Mouse (Mus musculus): ENCODE measurements at regions not wholly inside any gene's neighbourhood (a gene's known extent, or its start where the extent isn't known, plus 50 kb on each side); places are given as distances from the start of the nearest gene placed in this dataset.
"Not testable (repeated sequence)": the region's sequence is repeated elsewhere in the genome, so short reads cannot be mapped to it uniquely, and the experiment has no call there.

DNA sequence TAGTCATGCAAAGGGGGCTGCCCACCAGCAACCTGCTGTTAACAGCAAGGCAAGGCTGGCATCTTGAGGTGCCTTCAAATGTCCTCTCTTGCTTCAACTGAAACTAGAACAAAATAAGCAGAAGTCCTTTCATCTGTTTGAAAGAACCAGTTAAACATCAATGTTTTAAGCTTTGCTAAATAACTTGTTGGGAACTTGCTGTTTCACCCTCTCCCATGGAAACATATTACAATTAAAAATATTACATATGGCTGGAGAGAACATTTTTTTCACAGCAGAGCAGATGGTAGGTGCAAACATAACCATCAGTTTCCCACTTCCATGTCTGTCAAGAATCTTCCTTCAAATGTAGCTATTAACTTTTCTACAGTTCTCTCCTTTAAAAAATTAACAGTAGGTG, 225.5 kb downstream of the Plod2 start:
- Histone ChIP-seq H3K9me3 (replicated peaks) (no peaks in the 10 kb centered on the region), H3K4me2 (no peak overlapping the region), H3K4me3 (no peak overlapping the region), H3K9ac (no peak overlapping the region), H3K4me1 (replicated peaks) (no peaks in the 10 kb centered on the region), H3K27ac (no peak overlapping the region), H3K27me3 (no peaks in the 10 kb centered on the region), H3K36me3 (no peaks in the 10 kb centered on the region)
- ATAC-seq (replicated peaks; ENCODE audit: insufficient number of reproducible peaks, insufficient read depth, low FRiP score, low read depth), result no peak

DNA sequence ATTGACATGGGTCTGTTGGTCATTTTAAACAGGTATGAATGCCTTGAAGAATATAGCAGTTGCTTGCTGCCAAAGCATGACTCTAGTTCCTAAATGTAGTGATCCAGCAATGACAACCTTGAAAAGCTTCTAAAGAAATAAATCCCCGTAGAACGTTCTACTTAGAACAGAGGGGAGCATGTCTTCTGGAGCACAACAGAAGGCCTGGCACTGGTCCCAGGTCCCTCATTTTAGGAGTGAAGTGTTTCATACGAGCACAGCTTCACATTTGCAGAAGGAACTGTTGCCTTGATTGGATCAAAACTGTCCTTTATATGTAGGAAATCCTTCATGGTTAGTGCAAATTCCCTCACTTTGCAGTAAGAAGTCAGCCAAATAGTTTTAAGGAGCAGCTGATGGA, 226.4 kb downstream of the Plod2 start:
- no peak overlapping the region for H3K4me3 ChIP-seq
- no peaks in the 10 kb centered on the region for H3K36me3 ChIP-seq
- no peak overlapping the region for H3K4me2 ChIP-seq
- no peak for ATAC-seq (replicated peaks; ENCODE audit: insufficient number of reproducible peaks, insufficient read depth, low FRiP score, low read depth)
- WGBS, result 57% methylated on average over 3 of the region's 3 CpGs
- no peak overlapping the region for H3K27ac ChIP-seq
- no peaks in the 10 kb centered on the region for H3K4me1 ChIP-seq (replicated peaks)
- H3K9ac ChIP-seq, result no peak overlapping the region
- H3K9me3 ChIP-seq (replicated peaks), result no peaks in the 10 kb centered on the region
- no peaks in the 10 kb centered on the region for H3K27me3 ChIP-seq

DNA sequence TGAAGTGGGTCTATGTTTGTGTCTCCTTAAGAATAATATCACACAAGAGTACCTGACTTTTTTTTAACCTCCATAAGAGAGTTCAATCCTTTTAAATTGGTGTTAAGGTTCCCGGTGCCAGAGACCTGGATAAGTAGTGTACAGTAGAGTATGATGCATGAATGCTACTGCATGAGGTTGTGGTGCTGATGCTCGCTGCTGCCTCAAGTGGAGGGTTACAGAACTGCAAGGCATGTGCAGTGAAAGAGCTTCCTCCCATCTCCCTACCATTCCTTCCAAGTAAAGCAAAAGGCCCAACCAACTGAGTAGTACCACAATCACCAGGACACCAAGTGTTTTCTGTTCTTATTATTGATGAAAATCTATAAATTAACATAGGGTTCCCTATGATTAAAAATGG, 227.5 kb downstream of the Plod2 start:
- WGBS, result 52% methylated on average over 2 of the region's 2 CpGs
- H3K36me3 ChIP-seq, result no peaks in the 10 kb centered on the region
- H3K27me3 ChIP-seq, result no peaks in the 10 kb centered on the region
- H3K4me1 ChIP-seq (replicated peaks), result no peaks in the 10 kb centered on the region
- no peak overlapping the region for H3K27ac ChIP-seq
- H3K4me3 ChIP-seq, result no peak overlapping the region
- no peak for ATAC-seq (replicated peaks; ENCODE audit: insufficient number of reproducible peaks, insufficient read depth, low FRiP score, low read depth)
- H3K9ac ChIP-seq, result no peak overlapping the region
- H3K4me2 ChIP-seq, result no peak overlapping the region
- H3K9me3 ChIP-seq (replicated peaks), result no peaks in the 10 kb centered on the region

DNA sequence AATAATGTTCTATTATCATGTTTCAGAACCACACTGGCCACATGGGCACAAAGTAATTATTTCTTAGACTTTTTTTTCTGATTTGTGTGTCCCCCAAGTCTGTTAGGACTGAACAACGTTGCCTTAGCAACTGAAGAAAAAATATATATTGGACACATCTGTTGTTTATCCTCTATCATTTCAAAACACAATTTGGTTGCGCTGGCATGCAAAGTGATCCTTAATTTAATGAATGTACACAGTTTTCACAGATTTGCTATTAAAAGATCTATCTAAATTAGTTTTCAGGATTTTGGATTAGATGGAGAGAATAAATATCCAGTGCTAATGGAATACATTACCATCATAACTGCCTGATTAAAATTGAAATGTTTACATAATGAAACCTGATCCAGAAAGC, 229.0 kb downstream of the Plod2 start:
- Histone ChIP-seq H3K4me1 (replicated peaks) (no peaks in the 10 kb centered on the region), H3K27me3 (no peaks in the 10 kb centered on the region), H3K9ac (no peak overlapping the region), H3K4me2 (no peak overlapping the region), H3K27ac (no peak overlapping the region), H3K9me3 (replicated peaks) (no peaks in the 10 kb centered on the region), H3K36me3 (no peaks in the 10 kb centered on the region), H3K4me3 (no peak overlapping the region)
- WGBS, result 76% methylated on average over 2 of the region's 2 CpGs
- ATAC-seq (replicated peaks; ENCODE audit: insufficient number of reproducible peaks, insufficient read depth, low FRiP score, low read depth), result no peak

DNA sequence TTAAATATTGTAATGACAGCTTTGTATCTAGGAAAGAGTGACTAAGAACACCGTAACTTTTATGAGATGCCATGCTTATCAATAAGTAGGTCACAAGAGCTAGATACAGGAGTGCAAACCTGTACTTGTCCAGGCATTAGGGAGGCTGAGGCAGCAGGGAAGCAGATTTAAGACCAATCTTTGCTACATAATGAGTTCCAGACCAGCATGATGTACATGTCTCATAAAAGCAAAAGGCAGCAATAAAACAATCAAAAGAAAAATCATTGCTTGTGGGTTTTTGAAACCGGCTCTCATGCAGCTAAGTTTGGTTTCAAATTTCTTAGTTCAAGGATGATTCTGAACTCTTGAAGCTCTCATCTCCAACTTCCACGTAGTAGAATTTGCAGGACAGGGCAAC, 229.7 kb downstream of the Plod2 start:
- no peak overlapping the region for H3K27ac ChIP-seq
- no peaks in the 10 kb centered on the region for H3K36me3 ChIP-seq
- ATAC-seq (replicated peaks; ENCODE audit: insufficient number of reproducible peaks, insufficient read depth, low FRiP score, low read depth), result no peak
- no peak overlapping the region for H3K4me3 ChIP-seq
- H3K9ac ChIP-seq, result no peak overlapping the region
- no peaks in the 10 kb centered on the region for H3K27me3 ChIP-seq
- 65% methylated on average over 3 of the region's 3 CpGs for WGBS
- H3K9me3 ChIP-seq (replicated peaks), result no peaks in the 10 kb centered on the region
- no peaks in the 10 kb centered on the region for H3K4me1 ChIP-seq (replicated peaks)
- H3K4me2 ChIP-seq, result no peak overlapping the region

DNA sequence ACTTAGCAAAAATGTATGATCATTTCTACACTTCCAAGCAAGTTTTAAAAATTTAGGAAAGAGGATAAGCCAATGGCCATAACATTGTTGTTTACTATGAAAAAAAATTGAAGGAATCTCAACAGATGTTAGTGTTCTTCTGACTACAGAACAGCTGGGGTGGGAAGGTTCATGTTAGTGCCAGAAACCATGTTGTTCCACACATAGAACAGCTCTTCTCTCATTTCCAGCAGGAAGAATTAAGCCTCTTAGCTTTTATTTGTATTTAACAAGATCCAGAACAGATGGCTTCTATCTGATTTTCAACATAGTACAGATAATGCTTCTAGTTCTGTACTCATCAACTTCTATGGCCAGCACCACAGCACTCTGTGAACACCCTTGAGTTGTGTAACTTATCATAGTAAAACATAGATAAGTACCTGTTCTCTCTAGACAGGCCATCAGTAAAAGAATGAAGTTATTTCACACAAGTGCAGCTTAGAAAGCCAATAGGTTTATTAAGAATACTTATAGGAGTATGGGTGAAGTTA, 241.0 kb downstream of the Plod2 start:
- no peak for ATAC-seq (replicated peaks; ENCODE audit: insufficient number of reproducible peaks, insufficient read depth, low FRiP score, low read depth)
- no peaks in the 10 kb centered on the region for H3K4me1 ChIP-seq (replicated peaks)
- H3K9ac ChIP-seq, result no peak overlapping the region
- no peak overlapping the region for H3K27ac ChIP-seq
- no peaks in the 10 kb centered on the region for H3K27me3 ChIP-seq
- no peaks in the 10 kb centered on the region for H3K36me3 ChIP-seq
- H3K4me2 ChIP-seq, result no peak overlapping the region
- H3K4me3 ChIP-seq, result no peak overlapping the region
- no peaks in the 10 kb centered on the region for H3K9me3 ChIP-seq (replicated peaks)

DNA sequence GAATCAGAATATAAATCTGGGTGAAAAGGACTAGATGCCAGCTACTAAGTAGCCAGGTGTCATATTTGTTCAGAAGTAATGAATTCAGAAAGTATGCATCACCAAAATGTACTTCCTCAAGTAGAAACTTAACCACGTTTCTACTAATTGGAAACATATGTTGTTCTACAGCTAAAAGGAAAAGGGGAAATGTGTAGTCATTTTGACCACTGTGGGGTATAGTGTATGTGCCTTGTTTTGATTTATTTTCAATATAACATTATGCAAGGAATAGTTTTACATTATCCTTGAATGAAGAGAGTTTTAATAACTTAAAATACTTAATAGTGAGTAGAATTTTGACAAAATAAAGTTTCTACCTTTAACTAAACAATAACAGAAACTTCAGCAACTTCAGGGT, 257.7 kb downstream of the Plod2 start:
- H3K4me1 ChIP-seq (replicated peaks), result no peaks in the 10 kb centered on the region
- H3K9me3 ChIP-seq (replicated peaks), result no peaks in the 10 kb centered on the region
- no peak overlapping the region for H3K27ac ChIP-seq
- 49% methylated on average over 1 of the region's 1 CpGs for WGBS
- H3K9ac ChIP-seq, result no peak overlapping the region
- H3K36me3 ChIP-seq, result no peaks in the 10 kb centered on the region
- ATAC-seq (replicated peaks; ENCODE audit: insufficient number of reproducible peaks, insufficient read depth, low FRiP score, low read depth), result no peak
- no peak overlapping the region for H3K4me2 ChIP-seq
- no peak overlapping the region for H3K4me3 ChIP-seq
- no peaks in the 10 kb centered on the region for H3K27me3 ChIP-seq

DNA sequence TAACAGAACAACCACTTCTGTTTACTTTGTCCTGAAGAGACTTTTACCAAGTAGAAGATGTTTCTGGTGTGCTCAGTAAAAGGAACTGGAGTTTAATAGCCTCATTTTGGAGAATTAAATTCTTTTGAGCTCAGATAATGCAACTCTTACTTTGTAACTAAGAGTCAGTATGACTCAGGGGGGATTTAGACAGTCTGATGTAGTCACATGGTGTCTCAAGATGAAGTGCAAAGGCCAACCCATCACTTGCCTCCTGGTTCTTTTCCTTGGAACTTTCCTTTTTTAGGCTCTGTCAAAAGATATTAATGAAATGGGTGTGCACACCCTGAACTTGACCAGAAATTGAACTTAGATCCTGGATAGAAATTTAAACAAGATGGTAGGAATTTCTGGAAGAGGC, 267.4 kb downstream of the Plod2 start:
- Histone ChIP-seq H3K27me3 (no peaks in the 10 kb centered on the region), H3K4me3 (no peak overlapping the region), H3K9ac (no peak overlapping the region), H3K9me3 (replicated peaks) (no peaks in the 10 kb centered on the region), H3K4me2 (no peak overlapping the region), H3K36me3 (no peaks in the 10 kb centered on the region), H3K4me1 (replicated peaks) (no peaks in the 10 kb centered on the region), H3K27ac (no peak overlapping the region)
- no peak for ATAC-seq (replicated peaks; ENCODE audit: insufficient number of reproducible peaks, insufficient read depth, low FRiP score, low read depth)

DNA sequence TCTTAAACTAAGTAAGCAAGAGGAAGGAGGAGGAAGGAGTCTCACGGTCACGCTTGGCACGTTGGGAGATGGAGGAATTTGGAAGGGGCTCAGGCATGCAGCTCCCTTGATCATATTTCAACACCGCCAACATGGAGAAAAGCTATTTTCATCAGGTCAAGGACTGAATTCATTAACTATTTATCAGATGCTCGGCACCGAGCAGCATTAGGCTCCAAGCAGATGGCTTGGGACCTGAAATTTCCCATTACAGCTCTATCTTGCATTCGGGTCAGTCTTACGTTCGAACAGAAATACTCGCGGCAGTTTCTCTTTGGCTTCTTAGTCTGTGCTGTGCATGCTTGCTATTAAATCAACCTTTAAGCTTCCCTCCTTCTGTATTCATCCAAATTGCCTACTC, 278.7 kb downstream of the Plod2 start:
- H3K4me1 ChIP-seq (replicated peaks), result no peaks in the 10 kb centered on the region
- H3K9me3 ChIP-seq (replicated peaks), result no peaks in the 10 kb centered on the region
- no peak overlapping the region for H3K4me3 ChIP-seq
- H3K27ac ChIP-seq, result no peak overlapping the region
- H3K9ac ChIP-seq, result no peak overlapping the region
- H3K4me2 ChIP-seq, result peak overlapping the region; percentile 34
- H3K27me3 ChIP-seq, result no peaks in the 10 kb centered on the region
- no peak for ATAC-seq (replicated peaks; ENCODE audit: insufficient number of reproducible peaks, insufficient read depth, low FRiP score, low read depth)
- 51% methylated on average over 11 of the region's 11 CpGs for WGBS
- H3K36me3 ChIP-seq, result no peaks in the 10 kb centered on the region

DNA sequence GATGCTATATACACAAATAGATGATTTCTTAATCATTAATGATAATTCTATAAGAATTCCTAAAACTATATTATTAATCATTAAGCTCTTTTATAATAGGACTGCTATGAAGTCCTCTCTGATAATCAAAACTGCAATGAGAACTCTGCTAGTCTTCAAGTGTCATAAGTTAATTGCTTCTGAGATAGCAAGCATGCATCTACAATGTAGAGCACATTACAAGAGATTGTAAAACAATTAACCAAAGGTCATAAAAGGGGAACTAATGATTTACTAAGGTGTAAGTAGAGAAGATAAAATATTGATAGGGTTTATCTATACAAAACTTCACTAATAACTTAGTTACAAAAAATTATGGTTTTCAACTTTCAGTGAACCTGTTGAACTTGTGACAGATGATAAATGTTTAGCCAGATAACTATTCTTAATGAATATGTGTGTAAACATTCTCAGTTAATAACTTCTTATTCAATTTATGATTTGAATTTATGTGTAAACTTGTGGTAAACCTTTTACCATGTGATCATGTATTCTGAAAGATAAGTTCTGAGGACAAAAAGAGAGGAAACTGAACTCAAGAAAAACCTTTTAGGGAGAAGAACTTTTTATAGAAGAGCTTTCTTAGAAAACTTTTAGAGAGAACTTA, 284.8 kb downstream of the Plod2 start:
- Histone ChIP-seq H3K27ac (no peak overlapping the region), H3K9ac (no peak overlapping the region), H3K4me3 (no peak overlapping the region), H3K27me3 (no peaks in the 10 kb centered on the region), H3K4me2 (no peak overlapping the region), H3K36me3 (no peaks in the 10 kb centered on the region), H3K9me3 (replicated peaks) (no peaks in the 10 kb centered on the region), H3K4me1 (replicated peaks) (no peaks in the 10 kb centered on the region)
- ATAC-seq (replicated peaks; ENCODE audit: insufficient number of reproducible peaks, insufficient read depth, low FRiP score, low read depth), result no peak

DNA sequence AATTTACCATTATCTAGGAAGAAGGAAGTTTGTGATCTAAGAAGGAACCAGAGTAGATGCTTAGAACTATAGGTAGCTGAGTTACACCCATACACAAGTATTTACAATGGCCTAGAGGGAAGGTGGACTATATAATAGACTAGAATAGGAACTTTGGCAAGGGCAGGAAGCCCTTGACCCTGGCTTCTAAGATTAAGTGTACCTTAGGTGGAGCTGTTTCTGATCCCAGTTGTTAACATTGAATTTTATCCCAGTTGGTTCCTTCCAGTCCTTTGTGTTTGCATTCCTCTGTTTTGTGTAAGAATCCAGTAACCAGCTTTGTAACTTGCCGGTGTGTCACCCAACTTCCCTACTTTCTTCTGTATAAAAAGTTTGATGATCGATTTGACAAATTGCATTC, 294.1 kb downstream of the Plod2 start:
- not testable (repeated sequence) for ATAC-seq (replicated peaks; ENCODE audit: insufficient number of reproducible peaks, insufficient read depth, low FRiP score, low read depth); H3K9me3 ChIP-seq (replicated peaks)
- WGBS, result 81% methylated on average over 2 of the region's 2 CpGs

DNA sequence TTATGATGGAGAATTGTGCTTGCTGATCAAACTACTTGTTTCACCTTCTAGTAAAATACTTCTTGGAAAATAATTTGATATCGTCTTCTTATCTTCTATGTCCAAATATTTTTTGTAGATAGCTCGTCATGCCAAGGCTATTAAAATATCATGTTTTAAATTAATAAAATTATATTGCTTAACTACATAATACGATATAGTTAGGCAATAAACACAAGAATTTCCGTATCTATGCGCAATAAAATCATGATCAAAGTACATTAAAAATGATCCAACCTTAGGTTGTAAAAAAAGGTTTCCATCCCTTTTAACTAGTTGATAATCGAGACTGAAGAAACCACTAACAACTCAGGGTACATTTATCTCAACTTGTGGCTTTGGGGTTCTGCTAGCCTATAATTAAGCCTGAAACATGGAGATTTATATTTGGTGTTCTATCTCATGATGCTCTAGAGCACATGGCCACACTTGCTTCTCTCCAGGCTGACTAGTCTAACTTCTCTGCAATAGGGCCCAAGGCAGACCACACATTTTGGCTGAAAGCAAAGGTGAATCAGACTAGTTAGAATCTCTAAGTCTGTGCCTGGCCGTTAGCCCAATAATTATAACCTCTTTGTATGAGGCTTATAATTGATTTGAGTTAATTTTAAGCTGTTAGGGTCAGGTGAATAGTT, 314.5 kb downstream of the Plod2 start:
- no peak for ATAC-seq (replicated peaks; ENCODE audit: insufficient number of reproducible peaks, insufficient read depth, low FRiP score, low read depth)
- H3K27me3 ChIP-seq, result no peaks in the 10 kb centered on the region
- WGBS, result 78% methylated on average over 7 of the region's 7 CpGs
- H3K9me3 ChIP-seq (replicated peaks), result no peaks in the 10 kb centered on the region
- no peak overlapping the region for H3K4me3 ChIP-seq
- H3K27ac ChIP-seq, result no peak overlapping the region
- no peak overlapping the region for H3K9ac ChIP-seq
- no peaks in the 10 kb centered on the region for H3K4me1 ChIP-seq (replicated peaks)
- H3K36me3 ChIP-seq, result no peaks in the 10 kb centered on the region
- no peak overlapping the region for H3K4me2 ChIP-seq

More for the DNA sequence above, 294.1 kb downstream of the Plod2 start:
- H3K27ac ChIP-seq; H3K36me3 ChIP-seq; H3K4me2 ChIP-seq; H3K4me1 ChIP-seq (replicated peaks); H3K4me3 ChIP-seq; H3K27me3 ChIP-seq; H3K9ac ChIP-seq: not testable (repeated sequence)

Data from heart, embryonic 15.5 days (tissue).